In the genomic region with DNA sequence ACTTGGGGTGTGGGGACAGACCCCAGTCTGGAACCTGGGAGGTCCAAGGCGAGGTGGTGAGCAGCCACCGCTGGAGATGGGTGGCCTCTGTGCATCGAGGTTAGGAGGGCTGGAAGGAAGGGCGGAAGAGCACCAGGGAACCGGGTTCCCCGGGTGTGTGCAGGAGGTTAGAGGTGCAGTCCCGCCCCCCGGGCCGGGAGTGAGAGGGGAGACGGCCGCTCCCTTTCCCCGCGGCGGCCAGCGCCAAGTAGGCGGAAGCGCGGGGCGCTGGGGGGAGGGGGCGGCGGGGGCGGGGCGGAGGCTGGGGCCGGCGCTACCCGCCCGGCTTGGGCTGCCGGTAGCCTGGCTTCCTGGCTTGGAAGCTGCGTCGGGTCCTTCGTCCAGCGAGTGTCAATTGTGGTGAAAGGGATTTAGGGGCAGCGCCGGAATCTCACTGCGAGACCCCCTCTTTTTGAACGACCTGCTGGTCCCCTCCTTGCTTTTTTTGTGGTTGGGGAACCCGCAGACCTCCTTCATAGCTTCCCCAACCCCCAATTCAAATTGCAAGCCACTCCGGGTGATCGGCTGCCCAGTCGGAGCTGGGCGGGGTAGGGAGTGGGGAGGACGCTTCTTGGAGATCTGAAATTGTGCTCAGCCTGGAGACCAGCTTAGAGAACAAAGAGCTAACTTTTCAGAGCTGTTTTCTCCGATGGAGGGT, we compare ENCODE assay signal across 8 mouse cellular contexts. TPM values are rescaled to one million over a fixed set of nuclear protein-coding genes. Genes with fewer than 3 reads are reported as not detected.
A peak's percentile ranks its signal among the peaks of the same experiment; 100 is the strongest.
DNase-seq lines count a peak whose midpoint lies in the region; ATAC-seq and TF ChIP-seq lines count a peak whose summit lies in the region.

No protein-coding gene starts in this region.

- H3K27me3 ChIP-seq in forebrain, embryonic 12.5 days, result 0 out of 2 replicates have a peak, but pooled peaks cover 3% of the 10 kb centered on the region
- H3K27me3 ChIP-seq in limb, embryonic 12.5 days, result no peaks in the 10 kb centered on the region
- no peaks in the 10 kb centered on the region for H3K27me3 ChIP-seq in midbrain, embryonic 12.5 days
- H3K27me3 ChIP-seq in stomach, embryonic 14.5 days (ENCODE audit: control insufficient read depth, insufficient read depth, low read length), result no peaks in the 10 kb centered on the region

- peak overlapping the region; percentile 83 for H3K9ac ChIP-seq in forebrain, embryonic 12.5 days
- peak overlapping the region; percentile 83 for H3K9ac ChIP-seq in limb, embryonic 12.5 days (replicated peaks)
- H3K9ac ChIP-seq in midbrain, embryonic 12.5 days (replicated peaks), result peak overlapping the region; percentile 84
- H3K9ac ChIP-seq in stomach, embryonic 14.5 days (replicated peaks; ENCODE audit: low read depth, low read length), result peak overlapping the region; percentile 86

- WGBS in bone marrow, adult 2 months, result 0% methylated on average over 41 of the region's 43 CpGs
- WGBS in forebrain, embryonic 12.5 days, result under 1% methylated on average over 34 of the region's 43 CpGs
- WGBS in limb, embryonic 12.5 days, result under 1% methylated on average over 33 of the region's 43 CpGs
- WGBS in midbrain, embryonic 12.5 days, result under 1% methylated on average over 23 of the region's 43 CpGs
- under 1% methylated on average over 28 of the region's 43 CpGs for WGBS in stomach, embryonic 14.5 days

- peak; percentile 60; the same call in 1 of the 2 replicates for TF ChIP-seq POLR2A in bone marrow, adult 2 months (IDR thresholded peaks at IDR 0.05; ENCODE audit: borderline replicate concordance, control insufficient read depth, low read depth, low read length)

- peaks cover 2% of the 10 kb centered on the region; the same call in 1 of the 2 replicates for H3K4me1 ChIP-seq in bone marrow, adult 2 months (ENCODE audit: control insufficient read depth, insufficient read depth, low read length)
- H3K4me1 ChIP-seq in forebrain, embryonic 12.5 days, result peaks cover 37% of the 10 kb centered on the region
- H3K4me1 ChIP-seq in limb, embryonic 12.5 days (replicated peaks), result peaks cover 36% of the 10 kb centered on the region
- peaks cover 33% of the 10 kb centered on the region for H3K4me1 ChIP-seq in midbrain, embryonic 12.5 days
- peaks cover 36% of the 10 kb centered on the region for H3K4me1 ChIP-seq in stomach, embryonic 14.5 days (ENCODE audit: control insufficient read depth, insufficient read depth, low read length)

- TF ChIP-seq CTCF in bone marrow, adult 2 months (IDR thresholded peaks at IDR 0.05; ENCODE audit: control insufficient read depth, insufficient read depth, low read length), result no peak

- H3K9me3 ChIP-seq in forebrain, embryonic 12.5 days, result no peaks in the 10 kb centered on the region
- no peaks in the 10 kb centered on the region for H3K9me3 ChIP-seq in limb, embryonic 12.5 days
- no peaks in the 10 kb centered on the region for H3K9me3 ChIP-seq in midbrain, embryonic 12.5 days
- no peaks in the 10 kb centered on the region for H3K9me3 ChIP-seq in stomach, embryonic 14.5 days (ENCODE audit: control insufficient read depth, low read depth, low read length)

- peak overlapping the region; percentile 72 for H3K4me2 ChIP-seq in forebrain, embryonic 12.5 days
- H3K4me2 ChIP-seq in limb, embryonic 12.5 days, result peak overlapping the region; percentile 79
- peak overlapping the region; percentile 79 for H3K4me2 ChIP-seq in midbrain, embryonic 12.5 days (replicated peaks)
- peak overlapping the region; percentile 89 for H3K4me2 ChIP-seq in stomach, embryonic 14.5 days (replicated peaks; ENCODE audit: low read depth, low read length)

- peak overlapping the region; percentile 84 for H3K4me3 ChIP-seq in bone marrow, adult 2 months (replicated peaks; ENCODE audit: control insufficient read depth, low read depth, low read length)
- peak overlapping the region; percentile 78 for H3K4me3 ChIP-seq in forebrain, embryonic 12.5 days (replicated peaks)
- H3K4me3 ChIP-seq in limb, embryonic 12.5 days (replicated peaks), result peak overlapping the region; percentile 66
- H3K4me3 ChIP-seq in midbrain, embryonic 12.5 days, result peak overlapping the region; percentile 87
- H3K4me3 ChIP-seq in stomach, embryonic 14.5 days (ENCODE audit: low read depth, low read length), result peak overlapping the region; percentile 86

- H3K36me3 ChIP-seq in forebrain, embryonic 12.5 days (replicated peaks), result no peaks in the 10 kb centered on the region
- H3K36me3 ChIP-seq in limb, embryonic 12.5 days, result no peaks in the 10 kb centered on the region
- no peaks in the 10 kb centered on the region for H3K36me3 ChIP-seq in midbrain, embryonic 12.5 days
- H3K36me3 ChIP-seq in stomach, embryonic 14.5 days (ENCODE audit: control insufficient read depth, insufficient read depth, low read length), result no peaks in the 10 kb centered on the region

- peak overlapping the region; percentile 97 for H3K27ac ChIP-seq in bone marrow, adult 2 months (ENCODE audit: control insufficient read depth, insufficient read depth, low read depth, low read length, poor library complexity)
- peak overlapping the region; percentile 94 for H3K27ac ChIP-seq in forebrain, embryonic 12.5 days
- H3K27ac ChIP-seq in limb, embryonic 12.5 days, result peak overlapping the region; percentile 98
- peak overlapping the region; percentile 90 for H3K27ac ChIP-seq in midbrain, embryonic 12.5 days (replicated peaks)
- peak overlapping the region; percentile 97 for H3K27ac ChIP-seq in stomach, embryonic 14.5 days (ENCODE audit: low read length)

- peak; percentile 99 for DNase-seq in heart, adult 11 months
- DNase-seq in heart, adult 8-10 months (ENCODE audit: low spot score), result no peak

- peak; percentile 72 for ATAC-seq in forebrain, embryonic 12.5 days (ENCODE audit: low FRiP score)
- ATAC-seq in hematopoietic stem cell, adult 5-6 weeks (replicated peaks in 1 of 2; ENCODE audit: insufficient read depth in 1 of 2, low FRiP score in 2 of 2, low TSS enrichment in 1 of 2, low read depth in 1 of 2, poor library complexity in 2 of 2, severe bottlenecking in 2 of 2), result peak; percentile 59
- ATAC-seq in limb, embryonic 12.5 days (ENCODE audit: insufficient number of reproducible peaks, insufficient read depth, low FRiP score, low TSS enrichment, low read depth), result peak; percentile 44; the same call in 1 of the 2 replicates
- peak; percentile 64 for ATAC-seq in midbrain, embryonic 12.5 days (ENCODE audit: low FRiP score, low read depth)
- ATAC-seq in stomach, embryonic 14.5 days (ENCODE audit: insufficient number of reproducible peaks, insufficient read depth, low FRiP score, low read depth), result peak; percentile 65

RNA-seq across cellular contexts. Expression of a gene that starts 1.3 kb away (rescaled TPM):
- total RNA-seq in heart, adult 8-10 months (2022), result 10 to 100 TPM; 20.1 to 32.0 (median 25.8) TPM
- 48.1 and 99.2 TPM in 2 replicates for polyA plus RNA-seq in bone marrow, adult 2 months (2011; ENCODE audit: insufficient read depth, insufficient read length, low replicate concordance, missing spikeins)
- 103 and 109 TPM in 2 replicates for polyA plus RNA-seq in forebrain, embryonic 12.5 days (2016; fragmentation: Nextera tagmentation; extraction: Ambion mirVana)
- 220 and 229 TPM in 2 replicates for total RNA-seq in hematopoietic stem cell, adult 5-6 weeks (2017)
- polyA plus RNA-seq in limb, embryonic 12.5 days (2016; fragmentation: Nextera tagmentation; extraction: Ambion mirVana), result 110 and 120 TPM in 2 replicates
- 102 and 106 TPM in 2 replicates for polyA plus RNA-seq in midbrain, embryonic 12.5 days (2016; fragmentation: Nextera tagmentation; extraction: Ambion mirVana)
- polyA plus RNA-seq in stomach, embryonic 14.5 days (2014; fragmentation: Nextera tagmentation; extraction: Ambion mirVana), result 73.2 and 82.0 TPM in 2 replicates

RNA-seq across cellular contexts. Expression of a gene that starts 17.9 kb away (rescaled TPM):
- 100 to 1,000 TPM; 425 to 610 (median 521) TPM for total RNA-seq in heart, adult 8-10 months (2022)
- polyA plus RNA-seq in bone marrow, adult 2 months (2011; ENCODE audit: insufficient read depth, insufficient read length, low replicate concordance, missing spikeins), result 550 and 853 TPM in 2 replicates
- 392 and 426 TPM in 2 replicates for polyA plus RNA-seq in forebrain, embryonic 12.5 days (2016; fragmentation: Nextera tagmentation; extraction: Ambion mirVana)
- total RNA-seq in hematopoietic stem cell, adult 5-6 weeks (2017), result 1,424 and 2,771 TPM in 2 replicates
- 513 and 518 TPM in 2 replicates for polyA plus RNA-seq in limb, embryonic 12.5 days (2016; fragmentation: Nextera tagmentation; extraction: Ambion mirVana)
- 370 and 378 TPM in 2 replicates for polyA plus RNA-seq in midbrain, embryonic 12.5 days (2016; fragmentation: Nextera tagmentation; extraction: Ambion mirVana)
- polyA plus RNA-seq in stomach, embryonic 14.5 days (2014; fragmentation: Nextera tagmentation; extraction: Ambion mirVana), result 774 and 780 TPM in 2 replicates

RNA-seq across cellular contexts. Expression of a gene that starts 24.4 kb away (rescaled TPM):
- not detected for total RNA-seq in heart, adult 8-10 months (2022)
- polyA plus RNA-seq in bone marrow, adult 2 months (2011; ENCODE audit: insufficient read depth, insufficient read length, low replicate concordance, missing spikeins), result not detected in 2 replicates
- polyA plus RNA-seq in forebrain, embryonic 12.5 days (2016; fragmentation: Nextera tagmentation; extraction: Ambion mirVana), result 0.55 and 1.0 TPM in 2 replicates
- 0.69 TPM in 1 of 2 replicates, not detected in the other for total RNA-seq in hematopoietic stem cell, adult 5-6 weeks (2017)
- 0.37 TPM in 1 of 2 replicates, not detected in the other for polyA plus RNA-seq in limb, embryonic 12.5 days (2016; fragmentation: Nextera tagmentation; extraction: Ambion mirVana)
- 0.31 and 1.3 TPM in 2 replicates for polyA plus RNA-seq in midbrain, embryonic 12.5 days (2016; fragmentation: Nextera tagmentation; extraction: Ambion mirVana)
- polyA plus RNA-seq in stomach, embryonic 14.5 days (2014; fragmentation: Nextera tagmentation; extraction: Ambion mirVana), result 0.43 and 0.59 TPM in 2 replicates

RNA-seq across cellular contexts. Expression of a gene that starts 33.8 kb away (rescaled TPM):
- total RNA-seq in heart, adult 8-10 months (2022), result 1 to 10 TPM; 6.1 to 7.1 (median 6.3) TPM
- polyA plus RNA-seq in bone marrow, adult 2 months (2011; ENCODE audit: insufficient read depth, insufficient read length, low replicate concordance, missing spikeins), result 10.4 and 11.7 TPM in 2 replicates
- polyA plus RNA-seq in forebrain, embryonic 12.5 days (2016; fragmentation: Nextera tagmentation; extraction: Ambion mirVana), result 21.5 and 22.4 TPM in 2 replicates
- 18.8 and 23.3 TPM in 2 replicates for total RNA-seq in hematopoietic stem cell, adult 5-6 weeks (2017)
- 24.6 and 25.6 TPM in 2 replicates for polyA plus RNA-seq in limb, embryonic 12.5 days (2016; fragmentation: Nextera tagmentation; extraction: Ambion mirVana)
- polyA plus RNA-seq in midbrain, embryonic 12.5 days (2016; fragmentation: Nextera tagmentation; extraction: Ambion mirVana), result 22.3 and 24.4 TPM in 2 replicates
- 14.2 and 16.8 TPM in 2 replicates for polyA plus RNA-seq in stomach, embryonic 14.5 days (2014; fragmentation: Nextera tagmentation; extraction: Ambion mirVana)

RNA-seq across cellular contexts. Expression of a gene that starts 40.4 kb away (rescaled TPM):
- total RNA-seq in heart, adult 8-10 months (2022), result 1 to 10 TPM in 1 of 4 experiments, under 1 TPM in 3; 0.22 to 1.7 (median 0.51) TPM
- not detected in 2 replicates for polyA plus RNA-seq in bone marrow, adult 2 months (2011; ENCODE audit: insufficient read depth, insufficient read length, low replicate concordance, missing spikeins)
- polyA plus RNA-seq in forebrain, embryonic 12.5 days (2016; fragmentation: Nextera tagmentation; extraction: Ambion mirVana), result 15.1 and 17.0 TPM in 2 replicates
- 0.81 and 1.5 TPM in 2 replicates for total RNA-seq in hematopoietic stem cell, adult 5-6 weeks (2017)
- polyA plus RNA-seq in limb, embryonic 12.5 days (2016; fragmentation: Nextera tagmentation; extraction: Ambion mirVana), result 11.8 and 13.2 TPM in 2 replicates
- 14.2 and 15.8 TPM in 2 replicates for polyA plus RNA-seq in midbrain, embryonic 12.5 days (2016; fragmentation: Nextera tagmentation; extraction: Ambion mirVana)
- polyA plus RNA-seq in stomach, embryonic 14.5 days (2014; fragmentation: Nextera tagmentation; extraction: Ambion mirVana), result 6.4 and 8.3 TPM in 2 replicates
